ENCODE assay signal across 8 mouse cellular contexts in the genomic region with DNA sequence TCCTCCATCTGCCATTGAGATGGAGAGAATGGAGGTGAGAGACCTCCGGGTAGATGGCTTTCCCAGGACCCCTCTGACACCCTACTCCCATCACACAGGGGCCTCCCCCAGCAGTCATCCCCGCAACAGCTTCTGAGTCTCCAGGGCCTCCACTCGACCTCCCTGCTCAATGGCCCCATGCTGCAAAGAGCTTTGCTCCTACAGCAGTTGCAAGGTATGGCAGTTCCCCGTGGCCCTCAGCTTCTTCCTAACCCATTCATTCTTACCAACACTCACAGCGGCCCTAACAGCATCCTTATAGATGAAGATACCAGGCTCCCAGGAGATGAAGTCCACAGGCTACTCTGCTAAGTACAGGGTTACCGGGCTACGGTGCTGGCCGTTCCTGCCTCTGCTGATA. TPM values are rescaled to one million over a fixed set of nuclear protein-coding genes. Genes with fewer than 3 reads are reported as not detected.
DNase-seq lines count a peak whose midpoint lies in the region; ATAC-seq and TF ChIP-seq lines count a peak whose summit lies in the region.

No protein-coding gene starts in this region.

- H3K9me3 ChIP-seq in erythroblast, embryonic 14.5 days (ENCODE audit: control insufficient read depth, low read length), result no peaks in the 10 kb centered on the region
- H3K9me3 ChIP-seq in megakaryocyte, embryonic 14.5 days, result no peaks in the 10 kb centered on the region
- H3K9me3 ChIP-seq in liver, embryonic 14.5 days (ENCODE audit: control insufficient read depth, low read length), result no peaks in the 10 kb centered on the region
- no peaks in the 10 kb centered on the region for H3K9me3 ChIP-seq in stomach, postnatal 0 days (ENCODE audit: control insufficient read depth, low read length)

- H3K9ac ChIP-seq in liver, embryonic 14.5 days (replicated peaks), result peak overlapping the region; percentile 83
- H3K9ac ChIP-seq in stomach, postnatal 0 days (ENCODE audit: low read length), result peak overlapping the region; percentile 84; the same call in 1 of the 2 replicates

- TF ChIP-seq EP300 in liver, embryonic 14.5 days (IDR thresholded peaks at IDR 0.05; ENCODE audit: low read depth), result no peak
- no peak for TF ChIP-seq EP300 in stomach, postnatal 0 days (optimal IDR thresholded peaks at IDR 0.05)

- no peak for TF ChIP-seq CTCF in liver, embryonic 14.5 days (IDR thresholded peaks at IDR 0.05; ENCODE audit: low read depth)
- TF ChIP-seq CTCF in stomach, postnatal 0 days (IDR thresholded peaks at IDR 0.05; ENCODE audit: low read depth), result no peak

- peak overlapping the region; percentile 98 for H3K4me2 ChIP-seq in liver, embryonic 14.5 days (ENCODE audit: low read depth)
- peak overlapping the region; percentile 79 for H3K4me2 ChIP-seq in stomach, postnatal 0 days (replicated peaks; ENCODE audit: low read depth)

- H3K36me3 ChIP-seq in erythroblast, embryonic 14.5 days (ENCODE audit: control insufficient read depth), result peaks cover 42% of the 10 kb centered on the region
- peaks cover 44% of the 10 kb centered on the region for H3K36me3 ChIP-seq in megakaryocyte, embryonic 14.5 days (replicated peaks; ENCODE audit: low read length)
- peaks cover 7% of the 10 kb centered on the region for H3K36me3 ChIP-seq in liver, embryonic 14.5 days (replicated peaks; ENCODE audit: control insufficient read depth, insufficient read depth, low read depth)
- peaks cover 2% of the 10 kb centered on the region; the same call in 1 of the 2 replicates for H3K36me3 ChIP-seq in stomach, postnatal 0 days (ENCODE audit: control insufficient read depth, insufficient read depth, low read length)

- no peak for ATAC-seq in erythroblast, adult 5-6 weeks (replicated peaks; ENCODE audit: low FRiP score, poor library complexity, severe bottlenecking)
- ATAC-seq in megakaryocyte, adult 5-6 weeks (ENCODE audit: poor library complexity, severe bottlenecking), result no peak
- no peak for ATAC-seq in liver, embryonic 14.5 days (ENCODE audit: insufficient read depth)
- no peak for ATAC-seq in stomach, postnatal 0 days (ENCODE audit: low FRiP score, low TSS enrichment)

- DNase-seq in liver, embryonic 14.5 days (ENCODE audit: low read depth in 3 of 3, low spot score in 3 of 3), result no peak
- no peak for DNase-seq in stomach, postnatal 0 days (ENCODE audit: low spot score)
- DNase-seq in right cerebral cortex, postnatal 14 days, result no peak
- no peak for DNase-seq in left cerebral cortex, adult 18-20 months (ENCODE audit: low spot score in 2 of 2)

- peaks cover 12% of the 10 kb centered on the region for H3K27me3 ChIP-seq in erythroblast, embryonic 14.5 days (ENCODE audit: control insufficient read depth)
- H3K27me3 ChIP-seq in megakaryocyte, embryonic 14.5 days (replicated peaks), result no peaks in the 10 kb centered on the region
- H3K27me3 ChIP-seq in liver, embryonic 14.5 days (ENCODE audit: control insufficient read depth, insufficient read depth, low read length), result no peaks in the 10 kb centered on the region
- no peaks in the 10 kb centered on the region for H3K27me3 ChIP-seq in stomach, postnatal 0 days (ENCODE audit: control insufficient read depth, insufficient read depth, low read length)

- H3K27ac ChIP-seq in liver, embryonic 14.5 days, result peak overlapping the region; percentile 76; the same call in 1 of the 2 replicates
- no peak overlapping the region for H3K27ac ChIP-seq in stomach, postnatal 0 days (replicated peaks)

- peak overlapping the region; percentile 78 for H3K4me3 ChIP-seq in erythroblast, embryonic 14.5 days (replicated peaks)
- H3K4me3 ChIP-seq in megakaryocyte, embryonic 14.5 days (replicated peaks), result peak overlapping the region; percentile 97
- H3K4me3 ChIP-seq in liver, embryonic 14.5 days (ENCODE audit: insufficient read depth in 1 of 2, low read depth in 2 of 2, low read length in 2 of 2), result peak overlapping the region; percentile 74 to 84; a peak in 3 of 4 replicates
- H3K4me3 ChIP-seq in stomach, postnatal 0 days (ENCODE audit: low read depth, low read length), result peak overlapping the region; percentile 66; the same call in 1 of the 2 replicates

- WGBS in liver, embryonic 14.5 days (ENCODE audit: insufficient replicate concordance), result 50% methylated on average over 8 of the region's 8 CpGs
- WGBS in stomach, postnatal 0 days, result 84% methylated on average over 8 of the region's 8 CpGs

- H3K4me1 ChIP-seq in erythroblast, embryonic 14.5 days (ENCODE audit: control insufficient read depth), result peaks cover 37% of the 10 kb centered on the region
- peaks cover 52% of the 10 kb centered on the region for H3K4me1 ChIP-seq in megakaryocyte, embryonic 14.5 days
- peaks cover 14 to 15% of the 10 kb centered on the region in 2 experiments for H3K4me1 ChIP-seq in liver, embryonic 14.5 days (replicated peaks; ENCODE audit: control insufficient read depth in 2 of 2, insufficient read depth in 2 of 2, low read length in 1 of 2)
- H3K4me1 ChIP-seq in stomach, postnatal 0 days (replicated peaks; ENCODE audit: control insufficient read depth, insufficient read depth), result 0 out of 2 replicates have a peak, but pooled peaks cover 5% of the 10 kb centered on the region

RNA-seq across cellular contexts. Expression of gene Dnm1, which starts 11.0 kb away (rescaled TPM):
- 0.03 TPM in 1 of 2 replicates, not detected in the other for polyA plus RNA-seq in erythroblast, embryonic 14.5 days (2012)
- not detected in 2 replicates for total RNA-seq in erythroblast, adult 5-6 weeks (2015; ENCODE audit: low replicate concordance)
- not detected in 2 replicates for total RNA-seq in erythroblast, adult 5-6 weeks (2017; ENCODE audit: low replicate concordance)
- 3.6 and 6.2 TPM in 2 replicates for polyA plus RNA-seq in megakaryocyte, embryonic 14.5 days (2012; ENCODE audit: insufficient read depth, low replicate concordance)
- total RNA-seq in megakaryocyte, adult 5-6 weeks (2015), result 0.47 TPM in 1 of 2 replicates, not detected in the other
- not detected in 2 replicates for total RNA-seq in megakaryocyte, adult 5-6 weeks (2017)
- polyA plus RNA-seq in liver, embryonic 14.5 days (2012; rRNA removed), result 2.9 and 4.0 TPM in 2 replicates
- polyA plus RNA-seq in liver, embryonic 14.5 days (2014; fragmentation: Nextera tagmentation; extraction: Ambion mirVana), result 0.43 and 0.56 TPM in 2 replicates
- 5.6 and 6.2 TPM in 2 replicates for polyA plus RNA-seq in stomach, postnatal 0 days (2015; fragmentation: Nextera tagmentation; extraction: Ambion mirVana)
- total RNA-seq in left cerebral cortex, adult 18-20 months (2021), result 1,000 to 10,000 TPM; 1,236 to 1,244 TPM

RNA-seq across cellular contexts. Expression of gene Ciz1, which starts 12.0 kb away (rescaled TPM):
- 19.4 and 20.0 TPM in 2 replicates for polyA plus RNA-seq in erythroblast, embryonic 14.5 days (2012)
- 18.6 and 38.2 TPM in 2 replicates for total RNA-seq in erythroblast, adult 5-6 weeks (2015; ENCODE audit: low replicate concordance)
- 21.2 and 33.5 TPM in 2 replicates for total RNA-seq in erythroblast, adult 5-6 weeks (2017; ENCODE audit: low replicate concordance)
- 103 and 163 TPM in 2 replicates for polyA plus RNA-seq in megakaryocyte, embryonic 14.5 days (2012; ENCODE audit: insufficient read depth, low replicate concordance)
- total RNA-seq in megakaryocyte, adult 5-6 weeks (2015), result 56.3 and 67.0 TPM in 2 replicates
- total RNA-seq in megakaryocyte, adult 5-6 weeks (2017), result 66.2 and 81.0 TPM in 2 replicates
- polyA plus RNA-seq in liver, embryonic 14.5 days (2012; rRNA removed), result 40.3 and 43.3 TPM in 2 replicates
- polyA plus RNA-seq in liver, embryonic 14.5 days (2014; fragmentation: Nextera tagmentation; extraction: Ambion mirVana), result 13.1 and 13.9 TPM in 2 replicates
- polyA plus RNA-seq in stomach, postnatal 0 days (2015; fragmentation: Nextera tagmentation; extraction: Ambion mirVana), result 14.0 and 16.1 TPM in 2 replicates
- total RNA-seq in left cerebral cortex, adult 18-20 months (2021), result 10 to 100 TPM; 66.4 to 78.3 TPM

RNA-seq across cellular contexts. Expression of gene 1110008P14Rik, which starts 17.6 kb away (rescaled TPM):
- 29.8 and 38.6 TPM in 2 replicates for polyA plus RNA-seq in erythroblast, embryonic 14.5 days (2012)
- 8.6 and 12.3 TPM in 2 replicates for total RNA-seq in erythroblast, adult 5-6 weeks (2015; ENCODE audit: low replicate concordance)
- total RNA-seq in erythroblast, adult 5-6 weeks (2017; ENCODE audit: low replicate concordance), result 5.1 and 7.7 TPM in 2 replicates
- 74.3 and 79.5 TPM in 2 replicates for polyA plus RNA-seq in megakaryocyte, embryonic 14.5 days (2012; ENCODE audit: insufficient read depth, low replicate concordance)
- 30.4 and 38.4 TPM in 2 replicates for total RNA-seq in megakaryocyte, adult 5-6 weeks (2015)
- total RNA-seq in megakaryocyte, adult 5-6 weeks (2017), result 29.1 and 32.3 TPM in 2 replicates
- 32.6 and 39.6 TPM in 2 replicates for polyA plus RNA-seq in liver, embryonic 14.5 days (2012; rRNA removed)
- 38.7 and 40.8 TPM in 2 replicates for polyA plus RNA-seq in liver, embryonic 14.5 days (2014; fragmentation: Nextera tagmentation; extraction: Ambion mirVana)
- 85.0 and 90.1 TPM in 2 replicates for polyA plus RNA-seq in stomach, postnatal 0 days (2015; fragmentation: Nextera tagmentation; extraction: Ambion mirVana)
- 100 to 1,000 TPM; 283 to 350 TPM for total RNA-seq in left cerebral cortex, adult 18-20 months (2021)

RNA-seq across cellular contexts. Expression of gene Lcn2, which starts 23.9 kb away (rescaled TPM):
- 0.19 and 0.32 TPM in 2 replicates for polyA plus RNA-seq in erythroblast, embryonic 14.5 days (2012)
- total RNA-seq in erythroblast, adult 5-6 weeks (2015; ENCODE audit: low replicate concordance), result 2,071 and 2,279 TPM in 2 replicates
- 352 and 444 TPM in 2 replicates for total RNA-seq in erythroblast, adult 5-6 weeks (2017; ENCODE audit: low replicate concordance)
- polyA plus RNA-seq in megakaryocyte, embryonic 14.5 days (2012; ENCODE audit: insufficient read depth, low replicate concordance), result 15.0 and 32.0 TPM in 2 replicates
- 3,591 and 4,679 TPM in 2 replicates for total RNA-seq in megakaryocyte, adult 5-6 weeks (2015)
- 682 and 1,100 TPM in 2 replicates for total RNA-seq in megakaryocyte, adult 5-6 weeks (2017)
- 29.8 and 30.2 TPM in 2 replicates for polyA plus RNA-seq in liver, embryonic 14.5 days (2012; rRNA removed)
- polyA plus RNA-seq in liver, embryonic 14.5 days (2014; fragmentation: Nextera tagmentation; extraction: Ambion mirVana), result 41.1 and 65.1 TPM in 2 replicates
- polyA plus RNA-seq in stomach, postnatal 0 days (2015; fragmentation: Nextera tagmentation; extraction: Ambion mirVana), result 1.8 TPM in 2 replicates
- total RNA-seq in left cerebral cortex, adult 18-20 months (2021), result under 1 TPM; 0.77 to 0.84 TPM

RNA-seq across cellular contexts. Expression of gene Ptges2, which starts 31.6 kb away (rescaled TPM):
- 0.21 and 0.44 TPM in 2 replicates for polyA plus RNA-seq in erythroblast, embryonic 14.5 days (2012)
- 1.5 and 1.7 TPM in 2 replicates for total RNA-seq in erythroblast, adult 5-6 weeks (2015; ENCODE audit: low replicate concordance)
- total RNA-seq in erythroblast, adult 5-6 weeks (2017; ENCODE audit: low replicate concordance), result 2.8 and 6.6 TPM in 2 replicates
- 2.5 and 3.4 TPM in 2 replicates for polyA plus RNA-seq in megakaryocyte, embryonic 14.5 days (2012; ENCODE audit: insufficient read depth, low replicate concordance)
- 5.0 and 6.7 TPM in 2 replicates for total RNA-seq in megakaryocyte, adult 5-6 weeks (2015)
- total RNA-seq in megakaryocyte, adult 5-6 weeks (2017), result 7.2 and 8.8 TPM in 2 replicates
- polyA plus RNA-seq in liver, embryonic 14.5 days (2012; rRNA removed), result 7.9 and 11.6 TPM in 2 replicates
- 11.4 and 14.0 TPM in 2 replicates for polyA plus RNA-seq in liver, embryonic 14.5 days (2014; fragmentation: Nextera tagmentation; extraction: Ambion mirVana)
- polyA plus RNA-seq in stomach, postnatal 0 days (2015; fragmentation: Nextera tagmentation; extraction: Ambion mirVana), result 31.6 and 33.0 TPM in 2 replicates
- 10 to 100 TPM; 49.5 to 51.2 TPM for total RNA-seq in left cerebral cortex, adult 18-20 months (2021)
